Mouse (Mus musculus) bone marrow macrophage, adult 2 months (primary cell): ENCODE data around the gene Slc25a44. TPM values are rescaled to one million over a fixed set of nuclear protein-coding genes. Genes with fewer than 3 reads are reported as not detected.
"Not testable (repeated sequence)": the region's sequence is repeated elsewhere in the genome, so short reads cannot be mapped to it uniquely, and the experiment has no call there.

Source experiments
- H3K27ac ChIP-seq: 2 replicates; pipeline ENCODE4 v1.5.1; 2012; ENCODE audit warnings: low read depth, low read length; ENCODE audit not compliant: insufficient read depth
- H3K4me1 ChIP-seq: 2 replicates; pipeline ENCODE4 v1.6.1; 2012; ENCODE audit warnings: low read length; ENCODE audit not compliant: control insufficient read depth, insufficient read depth
- H3K4me3 ChIP-seq: 2 replicates; pipeline ENCODE4 v1.5.1; 2012; ENCODE audit warnings: mild to moderate bottlenecking, low read length, moderate library complexity; ENCODE audit not compliant: insufficient read depth
- CTCF ChIP-seq: IDR thresholded peaks from 2 replicates; pipeline ENCODE4 v1.5.1; 2012; ENCODE audit warnings: low read depth, mild to moderate bottlenecking, low read length, moderate library complexity
- POLR2A ChIP-seq: IDR thresholded peaks from 2 replicates; pipeline ENCODE4 v1.6.1; 2012; ENCODE audit warnings: mild to moderate bottlenecking, low read depth, low read length, borderline replicate concordance
- polyA plus RNA-seq: library from polyadenylated mRNA; stranded (reverse); fragments of >200 nt; gene quantifications from 2 replicates; pipeline ENCODE4 v1.2.4, GENCODE M21; 2012; ENCODE audit not compliant: missing spikeins, insufficient read depth, insufficient read length

The Slc25a44 gene
- polyA plus RNA-seq, 1 experiment, result 14.0 TPM

- peaks cover 26% of the 10 kb centered on the region for H3K4me1 ChIP-seq
- H3K4me3 ChIP-seq, result no peak overlapping the region
- H3K27ac ChIP-seq, result no peak overlapping the region
- no peak for TF ChIP-seq CTCF
- TF ChIP-seq POLR2A, result no peak
These were observed 14.6 kb upstream of the Slc25a44 start for GRCm38 (mm10) chr3:88439582-88439981.

DNA sequence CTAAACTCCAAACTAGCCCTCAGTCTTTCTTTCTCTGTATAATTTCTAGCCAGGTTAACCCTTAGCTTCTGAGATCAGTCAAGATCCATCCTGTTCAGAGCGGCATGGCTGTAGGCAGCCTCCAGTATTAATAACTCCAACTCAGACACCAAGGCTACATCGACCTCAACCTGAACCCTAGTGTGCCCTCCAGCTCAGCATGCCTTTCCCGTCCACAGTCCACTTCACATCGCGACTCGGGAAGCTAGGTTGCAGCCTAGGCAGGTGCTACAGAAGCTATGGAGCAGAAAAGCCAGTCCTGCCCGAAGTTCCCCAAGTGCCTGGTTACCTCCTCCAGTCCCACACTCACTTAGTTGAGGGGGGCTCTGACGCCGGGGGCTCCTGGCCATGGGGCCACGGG is 12.5 kb upstream of the Slc25a44 start:
- no peak overlapping the region for H3K27ac ChIP-seq
- no peak overlapping the region for H3K4me3 ChIP-seq
- H3K4me1 ChIP-seq, result peaks cover 16% of the 10 kb centered on the region
- TF ChIP-seq POLR2A (no peak), CTCF (no peak)

- TF ChIP-seq CTCF (no peak), POLR2A (no peak)
- no peak overlapping the region for H3K27ac ChIP-seq
- H3K4me3 ChIP-seq, result no peak overlapping the region
- H3K4me1 ChIP-seq, result peaks cover 13% of the 10 kb centered on the region
These were observed 11.7 kb upstream of the Slc25a44 start for GRCm38 (mm10) chr3:88436395-88437201.

GRCm38 (mm10) chr3:88435515-88435914 is 10.6 kb upstream of the Slc25a44 start:
- H3K4me1 ChIP-seq, result peaks cover 8% of the 10 kb centered on the region; the same call in 1 of the 2 replicates
- no peak overlapping the region for H3K27ac ChIP-seq
- H3K4me3 ChIP-seq, result no peak overlapping the region
- TF ChIP-seq POLR2A, result no peak
- no peak for TF ChIP-seq CTCF

GRCm38 (mm10) chr3:88428639-88429038 is 3.7 kb upstream of the Slc25a44 start:
- not testable (repeated sequence) for H3K27ac ChIP-seq, H3K4me1 ChIP-seq, H3K4me3 ChIP-seq

DNA sequence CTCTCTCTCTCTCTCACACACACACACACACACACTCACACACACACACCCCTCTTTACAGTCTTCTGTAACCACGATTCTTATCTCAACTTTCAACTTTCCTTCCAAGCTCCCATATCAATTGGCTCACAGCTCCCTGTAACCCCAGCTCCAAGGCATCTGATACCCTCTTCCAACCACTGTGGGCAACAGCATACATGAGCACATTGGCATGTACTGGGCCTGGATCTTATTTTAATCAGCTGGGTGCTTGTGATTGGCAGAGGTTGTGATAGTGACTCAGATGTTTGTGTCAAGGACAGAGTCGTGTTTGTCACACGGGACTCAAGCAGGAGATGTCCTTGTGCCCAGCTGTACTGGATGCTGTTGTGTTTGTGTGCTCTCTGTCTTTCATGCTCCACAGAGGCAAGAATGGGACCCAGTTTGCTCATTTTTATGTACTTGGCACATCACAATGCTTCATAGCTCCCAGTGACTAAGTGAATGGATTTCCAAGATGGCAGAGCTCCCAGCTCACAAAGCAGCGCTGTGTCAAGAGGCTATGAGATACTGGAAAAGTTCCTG is 2.5 kb upstream of the Slc25a44 start:
- Histone ChIP-seq H3K4me1 (peaks cover 16% of the 10 kb centered on the region), H3K4me3 (no peak overlapping the region), H3K27ac (no peak overlapping the region)
- TF ChIP-seq POLR2A, result no peak
- TF ChIP-seq CTCF, result no peak

GRCm38 (mm10) chr3:88425708-88426420 is 925 bp upstream of the Slc25a44 start:
- H3K4me1 ChIP-seq, result peaks cover 24% of the 10 kb centered on the region
- TF ChIP-seq CTCF (no peak), POLR2A (no peak)
- no peak overlapping the region for H3K4me3 ChIP-seq
- no peak overlapping the region for H3K27ac ChIP-seq

DNA sequence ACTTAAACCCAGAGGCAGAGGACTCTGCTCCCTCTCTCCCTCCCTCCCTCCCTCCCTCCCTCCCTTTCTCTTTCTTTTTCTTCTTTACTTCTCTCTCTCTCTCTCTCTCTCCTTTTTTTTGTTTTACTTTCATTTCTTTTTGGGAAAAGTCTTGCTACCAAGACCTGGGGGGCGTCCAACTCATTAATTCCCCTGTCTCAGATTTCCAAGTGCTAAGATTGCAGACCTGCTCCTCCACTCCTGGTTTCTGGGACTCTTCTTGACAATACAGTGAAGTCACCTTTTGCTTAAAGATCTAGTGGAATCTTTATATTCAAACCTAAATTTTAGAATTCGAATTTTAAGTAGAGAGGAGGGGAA is 371 bp upstream of the Slc25a44 start:
- Histone ChIP-seq H3K27ac (no peak overlapping the region), H3K4me3 (peak overlapping the region; percentile 24; the same call in 1 of the 2 replicates), H3K4me1 (peaks cover 24% of the 10 kb centered on the region)
- no peak for TF ChIP-seq POLR2A
- TF ChIP-seq CTCF, result no peak

DNA sequence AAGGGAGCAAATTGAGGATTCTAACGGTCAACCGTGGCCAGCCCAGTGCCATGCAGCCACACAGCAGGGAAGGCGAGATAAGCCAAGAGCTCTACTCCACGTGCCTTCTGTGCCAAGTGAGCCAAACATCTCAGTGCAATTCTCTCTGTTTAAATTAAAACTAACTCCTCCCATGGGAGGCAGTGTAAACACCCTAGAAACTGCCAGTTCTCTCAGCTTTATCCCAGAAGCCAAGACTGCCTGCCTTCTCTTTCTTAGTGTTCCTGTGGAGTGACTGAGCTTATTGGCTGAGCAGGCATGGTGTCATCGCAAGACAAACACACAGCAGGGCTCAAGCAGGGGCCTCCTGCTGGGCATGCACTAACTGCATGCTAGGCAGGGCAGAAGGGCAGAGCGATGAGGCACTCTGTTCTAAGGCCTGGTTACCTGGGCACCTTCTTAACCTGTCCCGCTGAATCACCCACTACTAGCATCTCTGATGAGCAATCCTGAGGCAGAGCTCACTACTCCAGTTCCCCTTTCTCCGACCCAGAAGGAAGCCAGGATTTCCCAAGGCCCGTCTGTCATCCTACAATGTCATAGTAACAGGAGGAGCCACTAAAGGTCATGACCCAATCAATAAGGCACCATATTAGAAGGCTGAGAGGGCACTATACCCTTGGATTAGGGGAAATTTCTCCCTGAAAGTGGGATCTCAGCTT is 2.8 kb downstream of the Slc25a44 start:
- no peak overlapping the region for H3K4me3 ChIP-seq
- TF ChIP-seq POLR2A (no peak), CTCF (no peak)
- peaks cover 24% of the 10 kb centered on the region for H3K4me1 ChIP-seq
- H3K27ac ChIP-seq, result no peak overlapping the region

DNA sequence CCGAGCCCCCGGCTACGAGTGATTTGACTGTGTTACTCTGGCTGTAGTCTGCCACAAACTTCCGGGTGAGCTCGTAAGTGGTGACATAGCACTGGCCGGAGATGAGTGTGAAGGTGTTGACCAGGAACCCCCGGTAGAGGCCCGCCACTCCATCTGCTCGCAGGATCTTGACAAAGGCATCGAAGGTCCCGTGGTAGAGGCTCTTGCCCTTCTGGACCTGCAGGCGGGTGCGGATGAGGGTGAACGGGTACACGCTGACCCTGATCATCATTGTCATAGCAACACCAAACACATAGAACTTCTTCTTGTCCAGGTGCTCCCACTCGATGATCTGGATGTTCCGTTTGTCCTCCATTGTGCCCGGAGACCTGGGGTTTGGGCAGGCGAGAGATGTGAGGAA is 4.2 kb downstream of the Slc25a44 start:
- Histone ChIP-seq H3K4me3 (no peak overlapping the region), H3K4me1 (peaks cover 20% of the 10 kb centered on the region), H3K27ac (no peak overlapping the region)
- TF ChIP-seq CTCF, result no peak
- TF ChIP-seq POLR2A, result no peak
